Mouse (Mus musculus) stomach, embryonic 16.5 days (tissue): Measurements from ENCODE around the gene Olfr1484. TPM values are rescaled to one million over a fixed set of nuclear protein-coding genes. Genes with fewer than 3 reads are reported as not detected.
"Not testable (repeated sequence)": the region's sequence is repeated elsewhere in the genome, so short reads cannot be mapped to it uniquely, and the experiment has no call there.

Experiments used
- ATAC-seq: fragments of 200-750 bp; cut with Nextera tagmentation; 2 replicates; pipeline ENCODE4 v1.8.0; 2017; ENCODE audit warnings: moderate number of reproducible peaks, moderate TSS enrichment; ENCODE audit not compliant: insufficient read depth, low FRiP score
- H3K27ac ChIP-seq: fragments of 300-500 bp; sonication (generic); 2 replicates; pipeline ENCODE4 v1.5.1; 2014; ENCODE audit warnings: low read length
- H3K27me3 ChIP-seq: fragments of 300-500 bp; sonication (generic); 2 replicates; pipeline ENCODE4 v1.6.1; 2014; ENCODE audit warnings: low read length, control low read depth, mixed read lengths; ENCODE audit not compliant: control insufficient read depth, insufficient read depth
- H3K36me3 ChIP-seq: fragments of 300-500 bp; sonication (generic); 2 replicates; pipeline ENCODE4 v1.6.1; 2014; ENCODE audit warnings: low read length; ENCODE audit not compliant: control insufficient read depth, insufficient read depth
- H3K4me1 ChIP-seq: fragments of 300-500 bp; sonication (generic); 2 replicates; pipeline ENCODE4 v1.6.1; 2014; ENCODE audit warnings: low read length, control low read depth, mixed read lengths; ENCODE audit not compliant: control insufficient read depth, insufficient read depth
- H3K4me2 ChIP-seq: fragments of 300-500 bp; sonication (generic); 2 replicates; pipeline ENCODE4 v1.6.1; 2014; ENCODE audit warnings: low read depth, low read length, mixed read lengths
- H3K4me3 ChIP-seq: fragments of 300-500 bp; sonication (generic); replicated peaks from 2 replicates; pipeline ENCODE4 v1.5.1; 2014; ENCODE audit warnings: mild to moderate bottlenecking, low read length
- H3K9ac ChIP-seq: fragments of 300-500 bp; sonication (generic); 2 replicates; pipeline ENCODE4 v1.6.1; 2014; ENCODE audit warnings: low read length
- H3K9me3 ChIP-seq: fragments of 300-500 bp; sonication (generic); replicated peaks from 2 replicates; pipeline ENCODE4 v1.6.1; 2016; ENCODE audit warnings: low read length, control low read depth; ENCODE audit not compliant: control insufficient read depth
- WGBS: fragments of 180-500 bp; shearing (Covaris S2); extraction: QIAGEN DNeasy Blood & Tissue Kit; methylation state at CpG from one replicate; pipeline ENCODE4 v1.1.7; 2014; 5-methylcytosine and 5-hydroxymethylcytosine counted together
- microRNA-seq: library from miRNA; unstranded; fragments of <30 nt; microRNA quantifications from one replicate; pipeline ENCODE4, GENCODE M21; 2016
- polyA plus RNA-seq: library from polyadenylated mRNA; unstranded; fragments of >200 nt; fragmentation: Nextera tagmentation; extraction: Ambion mirVana; gene quantifications from 2 replicates; pipeline ENCODE4 v1.2.1, GENCODE M21; 2015

Olfr1484 gene
- not detected in 2 replicates for polyA plus RNA-seq

GRCm38 (mm10) chr19:13583211-13583610 is at the start of gene Olfr1484:
TSS of gene Olfr1484 (plus strand) at chr19:13583511.
- no peak within 1 kb of the TSS for H3K4me3 ChIP-seq
- no peaks in the 10 kb centered on the region for H3K9me3 ChIP-seq
- H3K9ac ChIP-seq, result no peak within 1 kb of the TSS
- no peaks in the 10 kb centered on the region for H3K4me1 ChIP-seq
- 81% methylated on average over 1 of the region's 1 CpGs for WGBS
- H3K27ac ChIP-seq, result no peak within 1 kb of the TSS
- no peaks in the 10 kb centered on the region for H3K27me3 ChIP-seq
- no peak for ATAC-seq
- H3K4me2 ChIP-seq, result no peak within 1 kb of the TSS
- no peaks in the 10 kb centered on the region for H3K36me3 ChIP-seq

GRCm38 (mm10) chr19:13617075-13617474 is 33.8 kb downstream of the Olfr1484 start, which contains the start of gene Olfr1487:
TSS of gene Olfr1487 (plus strand) at chr19:13617375.
- not testable (repeated sequence) for H3K36me3 ChIP-seq, H3K9ac ChIP-seq, H3K9me3 ChIP-seq, H3K4me1 ChIP-seq, ATAC-seq, H3K4me2 ChIP-seq, H3K27ac ChIP-seq, H3K27me3 ChIP-seq, H3K4me3 ChIP-seq
- 92% methylated on average over 2 of the region's 2 CpGs for WGBS

- ATAC-seq, result no peak
- 85% methylated on average over 1 of the region's 1 CpGs for WGBS
- no peak within 1 kb of the TSS for H3K4me3 ChIP-seq
- H3K36me3 ChIP-seq, result no peaks in the 10 kb centered on the region
- no peak within 1 kb of the TSS for H3K9ac ChIP-seq
- H3K9me3 ChIP-seq, result 0 out of 2 replicates have a peak, but pooled peaks cover under 1% of the 10 kb centered on the region
- H3K27ac ChIP-seq, result no peak within 1 kb of the TSS
- H3K27me3 ChIP-seq, result no peaks in the 10 kb centered on the region
- H3K4me1 ChIP-seq, result no peaks in the 10 kb centered on the region
- H3K4me2 ChIP-seq, result no peak within 1 kb of the TSS
Measured at GRCm38 (mm10) chr19:13631321-13631720, 48.0 kb downstream of the Olfr1484 start, which contains the start of gene Olfr1489. TSS of gene Olfr1489 (plus strand) at chr19:13631621.

Small RNA genes lying within 50 kb of the gene (microRNA-seq; reads per million reads assigned to microRNA genes)
- gene Gm22323 (not detected), gene Gm23931 (not detected)

Other genes starting within 250 kb of the Olfr1484 start
- gene Olfr1466, start 244.6 kb upstream of the Olfr1484 start, polyA plus RNA-seq, result not detected in 2 replicates
- not detected in 2 replicates for gene Olfr1467, start 221.3 kb upstream of the Olfr1484 start, polyA plus RNA-seq
- gene Olfr1469, start 175.7 kb upstream of the Olfr1484 start, polyA plus RNA-seq, result not detected in 2 replicates
- not detected in 2 replicates for gene Olfr1471, start 140.1 kb upstream of the Olfr1484 start, polyA plus RNA-seq
- not detected in 2 replicates for gene Olfr1472, start 127.4 kb upstream of the Olfr1484 start, polyA plus RNA-seq
- gene Olfr1474, start 113.9 kb upstream of the Olfr1484 start, polyA plus RNA-seq, result not detected in 2 replicates
- not detected in 2 replicates for gene Olfr1475, start 103.3 kb upstream of the Olfr1484 start, polyA plus RNA-seq
- not detected in 2 replicates for gene Olfr1477, start 83.0 kb upstream of the Olfr1484 start, polyA plus RNA-seq
- gene Olfr1480, start 55.6 kb upstream of the Olfr1484 start, polyA plus RNA-seq, result not detected in 2 replicates
- gene Olfr1487, start 33.9 kb downstream of the Olfr1484 start, polyA plus RNA-seq, result not detected in 2 replicates
- not detected in 2 replicates for gene Olfr1489, start 48.1 kb downstream of the Olfr1484 start, polyA plus RNA-seq
- gene Olfr1490, start 67.6 kb downstream of the Olfr1484 start, polyA plus RNA-seq, result not detected in 2 replicates
- not detected in 2 replicates for gene Olfr1491, start 113.8 kb downstream of the Olfr1484 start, polyA plus RNA-seq
- not detected in 2 replicates for gene Olfr1493-ps1, start 139.8 kb downstream of the Olfr1484 start, polyA plus RNA-seq
- not detected in 2 replicates for gene Olfr1494, start 156.2 kb downstream of the Olfr1484 start, polyA plus RNA-seq
- gene Olfr1495, start 181.1 kb downstream of the Olfr1484 start, polyA plus RNA-seq, result not detected in 2 replicates
- not detected in 2 replicates for gene Olfr1496, start 194.4 kb downstream of the Olfr1484 start, polyA plus RNA-seq
- not detected in 2 replicates for gene Olfr1497, start 214.7 kb downstream of the Olfr1484 start, polyA plus RNA-seq
- not detected in 2 replicates for gene Olfr1499, start 235.9 kb downstream of the Olfr1484 start, polyA plus RNA-seq
- not detected in 2 replicates for gene Olfr1500, start 247.0 kb downstream of the Olfr1484 start, polyA plus RNA-seq